ENCODE assay signal across 12 mouse cellular contexts in the genomic region with DNA sequence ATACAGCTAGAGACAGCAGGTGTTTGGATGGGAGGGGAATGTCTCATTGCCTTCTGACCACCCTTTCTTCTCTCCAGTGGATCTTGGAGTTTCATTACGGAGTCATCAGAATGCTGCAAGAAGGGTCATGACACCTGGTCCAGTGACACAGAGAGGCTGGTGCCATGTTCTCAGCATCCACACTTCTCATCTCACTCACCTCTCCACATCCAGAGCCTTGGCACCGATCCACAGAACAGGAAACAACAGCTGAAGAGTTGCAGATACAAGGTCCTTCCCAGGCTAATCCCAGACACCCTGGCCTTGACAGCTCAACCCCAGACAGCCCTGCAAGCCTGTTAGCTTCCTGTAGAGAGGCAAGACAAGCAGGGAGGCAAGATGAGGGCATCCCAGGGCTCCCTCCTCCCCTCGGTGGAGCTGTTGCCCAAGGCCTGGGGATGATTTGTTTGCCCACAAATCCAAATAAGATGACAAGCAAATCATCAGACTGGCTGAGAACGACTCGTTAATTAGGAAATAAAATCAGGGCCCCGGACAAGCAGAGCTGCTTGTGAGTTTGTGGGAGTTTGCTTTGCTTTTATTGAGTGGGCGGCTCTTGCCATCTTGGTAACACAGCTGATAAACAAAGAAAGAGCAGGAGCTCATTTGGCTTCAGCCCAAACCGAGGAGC.
DNase-seq lines count a peak whose midpoint lies in the region; ATAC-seq and TF ChIP-seq lines count a peak whose summit lies in the region.
"Had no signal": no experiment of that assay in that cellular context is flagged by ENCODE, and none has a peak within 500 bp of the region (broad histone marks: within the 10 kb centered on the region; RNA-seq: fewer than 3 reads in every experiment).

No protein-coding gene starts in this region.

- DNase-seq in cerebellum, postnatal 10 days = peak; percentile 43 to 45
- no peak for DNase-seq in cerebellum, postnatal 25 days
- peak; percentile 23 for DNase-seq in layer of hippocampus, adult 9-11 months
- no peak for DNase-seq in layer of hippocampus, adult 2 months (ENCODE audit: low spot score in 2 of 2)
- peak; percentile 11 for DNase-seq in right cerebral cortex, adult 18-20 months
- no peak for DNase-seq in right cerebral cortex, postnatal 14 days

- ATAC-seq in monocyte, adult 5-6 weeks (replicated peaks; ENCODE audit: insufficient number of reproducible peaks, low FRiP score, low TSS enrichment, poor library complexity, severe bottlenecking) = no peak
- no peak for ATAC-seq in activated CD4-positive, CD25-positive, alpha-beta regulatory T cell, adult 4 months
- ATAC-seq: intestine, postnatal 0 days had no signal

- H3K27ac ChIP-seq in layer of hippocampus, adult 2 months = no peak overlapping the region
- H3K27ac ChIP-seq: hindbrain, embryonic 10.5 days; neural tube, embryonic 12.5 days; stomach, embryonic 15.5 days had no signal

- H3K4me3 ChIP-seq in layer of hippocampus, adult 2 months = no peak overlapping the region
- H3K4me3 ChIP-seq: hindbrain, embryonic 10.5 days; neural tube, embryonic 12.5 days; stomach, embryonic 15.5 days had no signal

- TF ChIP-seq CTCF in layer of hippocampus, adult 2 months (conservative IDR thresholded peaks at IDR 0.05) = no peak

Comparison
In these comparisons a context has a peak if more than half of its experiments do, and no peak if none do; other contexts are left out.
1. DNase-seq: peak in cerebellum, postnatal 10 days (2 of 2), layer of hippocampus, adult 9-11 months (single experiment) and right cerebral cortex, adult 18-20 months (single experiment); none in cerebellum, postnatal 25 days (0 of 2), layer of hippocampus, adult 2 months (0 of 2) and right cerebral cortex, postnatal 14 days (single experiment).